Mouse (Mus musculus): ENCODE data around the gene Nucb1. TPM values are rescaled to one million over a fixed set of nuclear protein-coding genes. Genes with fewer than 3 reads are reported as not detected.

The Nucb1 gene
- polyA plus RNA-seq, 1 experiment from 2014 or later: 106 TPM

DNA sequence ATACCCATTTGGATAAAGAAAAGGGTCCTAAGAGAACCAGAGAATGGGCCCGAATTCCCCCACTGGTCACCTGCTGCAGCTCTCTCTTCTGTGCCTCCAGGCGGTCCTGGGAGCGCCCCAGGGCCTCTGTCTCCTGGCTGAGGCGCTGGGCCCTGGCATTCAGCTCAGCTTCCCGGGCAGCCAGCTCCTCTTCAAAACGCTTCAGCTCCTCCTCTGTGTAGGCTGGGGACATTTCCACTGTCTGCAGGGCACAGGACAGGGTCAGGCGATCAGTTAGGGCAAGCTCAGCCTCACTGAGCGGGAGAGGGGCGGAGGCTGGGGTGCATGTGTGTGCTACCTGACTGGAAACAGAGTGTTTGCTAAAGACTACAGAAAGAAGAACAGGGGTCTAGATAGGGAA is 15.7 kb downstream of the Nucb1 start:
- H3K9me3 ChIP-seq (ENCODE audit: control insufficient read depth, low read length): no peaks in the 10 kb centered on the region
- peaks cover 18% of the 10 kb centered on the region for H3K36me3 ChIP-seq (ENCODE audit: control insufficient read depth, insufficient read depth)
- no peak overlapping the region for H3K4me3 ChIP-seq (replicated peaks; ENCODE audit: low read length)
- no peaks in the 10 kb centered on the region for H3K27me3 ChIP-seq (replicated peaks; ENCODE audit: control insufficient read depth, insufficient read depth, low read length)
- no peak overlapping the region for H3K9ac ChIP-seq (replicated peaks; ENCODE audit: low read depth, low read length)
- 82% methylated on average over 9 of the region's 9 CpGs for WGBS
- ATAC-seq: no peak
- no peak overlapping the region for H3K27ac ChIP-seq (ENCODE audit: low read length)
- no peaks in the 10 kb centered on the region for H3K4me1 ChIP-seq (replicated peaks; ENCODE audit: control insufficient read depth, insufficient read depth, low read length)
- H3K4me2 ChIP-seq (ENCODE audit: low read length): no peak overlapping the region

DNA sequence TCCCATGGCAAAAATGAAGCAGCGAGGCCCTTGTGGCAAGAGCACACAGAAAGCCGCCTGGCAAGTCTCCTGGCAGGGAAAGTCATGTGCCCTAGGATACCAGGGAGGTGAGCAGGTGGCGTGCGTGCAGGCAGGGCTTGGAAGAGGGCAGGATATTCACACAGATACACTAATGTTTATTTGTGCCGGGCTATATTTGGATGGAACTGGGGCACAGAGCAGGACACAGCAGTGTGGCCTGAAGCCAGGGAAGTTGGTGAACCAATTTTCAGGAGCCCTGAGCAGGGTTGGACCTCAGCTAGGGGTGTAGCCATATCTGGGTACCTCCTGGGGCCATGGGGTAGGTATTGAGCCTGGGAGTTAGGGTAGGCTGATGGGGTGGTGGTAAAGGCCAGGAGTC is 17.3 kb downstream of the Nucb1 start:
- Histone ChIP-seq H3K4me2 (ENCODE audit: low read length) (no peak overlapping the region), H3K27ac (ENCODE audit: low read length) (no peak overlapping the region), H3K4me3 (replicated peaks; ENCODE audit: low read length) (no peak overlapping the region), H3K36me3 (ENCODE audit: control insufficient read depth, insufficient read depth) (peaks cover 13% of the 10 kb centered on the region), H3K9me3 (ENCODE audit: control insufficient read depth, low read length) (no peaks in the 10 kb centered on the region), H3K9ac (replicated peaks; ENCODE audit: low read depth, low read length) (no peak overlapping the region), H3K4me1 (replicated peaks; ENCODE audit: control insufficient read depth, insufficient read depth, low read length) (peaks cover 11% of the 10 kb centered on the region), H3K27me3 (replicated peaks; ENCODE audit: control insufficient read depth, insufficient read depth, low read length) (no peaks in the 10 kb centered on the region)
- WGBS: 91% methylated on average over 5 of the region's 5 CpGs
- ATAC-seq: no peak

DNA sequence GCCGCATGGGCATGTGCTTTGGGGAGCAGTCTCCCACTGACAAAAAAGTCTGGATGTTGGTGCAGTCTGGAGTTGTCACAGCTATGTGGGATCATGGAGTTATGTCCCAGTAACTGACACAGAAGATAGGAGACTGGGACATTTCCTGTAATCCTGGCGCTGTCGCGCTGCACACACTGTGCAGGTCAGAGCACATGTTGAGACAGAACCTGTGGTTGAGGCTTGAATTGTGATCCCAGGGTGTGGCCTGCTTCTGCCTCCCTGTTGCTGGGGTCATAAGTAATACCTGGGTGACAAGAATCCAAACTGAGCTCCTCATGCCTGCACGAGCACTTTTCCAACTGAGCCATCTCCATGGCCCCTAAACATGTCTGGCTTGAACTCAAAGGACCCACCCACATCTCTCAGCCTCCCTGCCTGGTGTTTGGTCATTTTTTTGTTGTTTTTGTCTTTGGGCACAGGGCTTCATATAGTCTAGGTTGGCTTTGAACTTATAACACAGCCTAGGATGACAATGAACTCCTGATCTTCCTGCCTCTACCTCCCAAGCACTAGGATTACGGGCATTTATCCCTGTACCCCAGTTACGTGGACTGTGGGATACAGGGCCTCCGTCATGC is 17.9 kb downstream of the Nucb1 start:
- Histone ChIP-seq H3K27me3 (replicated peaks; ENCODE audit: control insufficient read depth, insufficient read depth, low read length) (no peaks in the 10 kb centered on the region), H3K4me3 (replicated peaks; ENCODE audit: low read length) (no peak overlapping the region), H3K4me1 (replicated peaks; ENCODE audit: control insufficient read depth, insufficient read depth, low read length) (peaks cover 13% of the 10 kb centered on the region), H3K9me3 (ENCODE audit: control insufficient read depth, low read length) (no peaks in the 10 kb centered on the region), H3K27ac (ENCODE audit: low read length) (no peak overlapping the region), H3K9ac (replicated peaks; ENCODE audit: low read depth, low read length) (no peak overlapping the region), H3K4me2 (ENCODE audit: low read length) (no peak overlapping the region), H3K36me3 (ENCODE audit: control insufficient read depth, insufficient read depth) (peaks cover 13% of the 10 kb centered on the region)
- ATAC-seq: no peak
- WGBS: 95% methylated on average over 8 of the region's 8 CpGs

DNA sequence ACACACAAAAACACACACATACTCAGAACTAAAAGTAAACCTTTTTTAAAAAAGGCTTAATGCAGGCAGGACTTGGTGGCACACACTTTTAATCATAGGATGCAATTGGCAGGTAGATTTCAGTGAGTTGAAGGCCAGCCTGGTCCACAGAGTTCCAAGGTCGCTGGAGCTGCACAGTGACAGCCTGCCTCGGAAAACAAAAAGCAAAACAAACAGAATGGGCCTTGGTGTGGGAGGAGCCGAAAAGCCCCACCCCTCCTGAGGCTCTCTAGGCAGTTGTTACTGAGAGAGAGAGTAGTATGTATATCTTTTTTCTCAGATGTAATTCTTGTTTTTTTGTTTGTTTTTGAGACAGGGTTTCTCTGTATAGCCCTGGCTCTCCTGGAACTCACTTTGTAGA is 18.9 kb downstream of the Nucb1 start:
- H3K4me1 ChIP-seq (replicated peaks; ENCODE audit: control insufficient read depth, insufficient read depth, low read length): peaks cover 13% of the 10 kb centered on the region
- peaks cover 10% of the 10 kb centered on the region for H3K36me3 ChIP-seq (ENCODE audit: control insufficient read depth, insufficient read depth)
- ATAC-seq: no peak
- no peak overlapping the region for H3K4me3 ChIP-seq (replicated peaks; ENCODE audit: low read length)
- no peak overlapping the region for H3K27ac ChIP-seq (ENCODE audit: low read length)
- 23% methylated on average over 3 of the region's 3 CpGs for WGBS
- H3K9me3 ChIP-seq (ENCODE audit: control insufficient read depth, low read length): no peaks in the 10 kb centered on the region
- H3K4me2 ChIP-seq (ENCODE audit: low read length): no peak overlapping the region
- H3K27me3 ChIP-seq (replicated peaks; ENCODE audit: control insufficient read depth, insufficient read depth, low read length): no peaks in the 10 kb centered on the region
- no peak overlapping the region for H3K9ac ChIP-seq (replicated peaks; ENCODE audit: low read depth, low read length)

DNA sequence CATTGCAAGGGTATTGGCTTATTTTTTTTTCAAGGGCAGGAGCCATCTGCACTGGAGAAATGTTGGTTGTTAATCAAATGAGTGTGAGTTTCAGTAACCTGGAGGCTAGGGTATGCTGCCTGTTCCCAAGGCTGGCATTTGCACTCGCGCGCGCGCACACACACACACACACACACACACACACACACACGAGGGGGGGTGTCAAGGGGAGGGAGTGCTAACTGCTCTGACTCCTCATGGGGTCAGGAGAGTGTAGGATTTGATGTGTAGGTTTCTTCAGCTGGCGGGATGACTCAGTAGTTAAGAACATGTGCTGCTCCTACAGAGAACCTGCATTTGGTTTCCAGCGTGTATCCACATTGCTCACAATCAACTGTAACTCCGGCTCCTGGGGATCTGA is 19.4 kb downstream of the Nucb1 start:
- no peaks in the 10 kb centered on the region for H3K27me3 ChIP-seq (replicated peaks; ENCODE audit: control insufficient read depth, insufficient read depth, low read length)
- H3K4me3 ChIP-seq (replicated peaks; ENCODE audit: low read length): no peak overlapping the region
- ATAC-seq: no peak
- peaks cover 13% of the 10 kb centered on the region for H3K4me1 ChIP-seq (replicated peaks; ENCODE audit: control insufficient read depth, insufficient read depth, low read length)
- WGBS: 44% methylated on average over 9 of the region's 9 CpGs
- H3K9ac ChIP-seq (replicated peaks; ENCODE audit: low read depth, low read length): no peak overlapping the region
- no peak overlapping the region for H3K27ac ChIP-seq (ENCODE audit: low read length)
- no peaks in the 10 kb centered on the region for H3K9me3 ChIP-seq (ENCODE audit: control insufficient read depth, low read length)
- H3K36me3 ChIP-seq (ENCODE audit: control insufficient read depth, insufficient read depth): peaks cover 10% of the 10 kb centered on the region
- no peak overlapping the region for H3K4me2 ChIP-seq (ENCODE audit: low read length)

DNA sequence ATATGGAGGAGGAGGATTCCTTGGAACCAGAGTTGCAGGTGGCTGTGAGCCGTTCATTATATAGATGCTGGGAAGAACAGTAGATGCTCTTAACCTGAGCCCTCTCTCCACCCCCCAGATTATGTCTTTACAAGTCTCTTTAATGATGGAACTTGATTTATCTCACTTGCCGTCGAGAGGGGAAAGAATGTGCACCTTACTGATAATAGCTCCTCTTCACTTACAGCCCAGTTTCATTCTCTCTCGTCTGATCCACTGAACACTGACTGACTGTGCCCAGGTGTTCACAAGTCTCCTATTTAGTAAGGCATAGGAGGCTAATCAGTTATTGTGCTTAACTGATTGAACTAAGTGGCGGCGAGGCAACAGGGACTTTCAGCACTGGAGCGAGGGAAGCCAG is 20.6 kb downstream of the Nucb1 start:
- Histone ChIP-seq H3K4me1 (replicated peaks; ENCODE audit: control insufficient read depth, insufficient read depth, low read length) (peaks cover 13% of the 10 kb centered on the region), H3K4me2 (ENCODE audit: low read length) (no peak overlapping the region), H3K9ac (replicated peaks; ENCODE audit: low read depth, low read length) (no peak overlapping the region), H3K36me3 (ENCODE audit: control insufficient read depth, insufficient read depth) (peaks cover 8% of the 10 kb centered on the region), H3K27me3 (replicated peaks; ENCODE audit: control insufficient read depth, insufficient read depth, low read length) (no peaks in the 10 kb centered on the region), H3K9me3 (ENCODE audit: control insufficient read depth, low read length) (no peaks in the 10 kb centered on the region), H3K4me3 (replicated peaks; ENCODE audit: low read length) (no peak overlapping the region), H3K27ac (ENCODE audit: low read length) (no peak overlapping the region)
- no peak for ATAC-seq
- 82% methylated on average over 7 of the region's 7 CpGs for WGBS

DNA sequence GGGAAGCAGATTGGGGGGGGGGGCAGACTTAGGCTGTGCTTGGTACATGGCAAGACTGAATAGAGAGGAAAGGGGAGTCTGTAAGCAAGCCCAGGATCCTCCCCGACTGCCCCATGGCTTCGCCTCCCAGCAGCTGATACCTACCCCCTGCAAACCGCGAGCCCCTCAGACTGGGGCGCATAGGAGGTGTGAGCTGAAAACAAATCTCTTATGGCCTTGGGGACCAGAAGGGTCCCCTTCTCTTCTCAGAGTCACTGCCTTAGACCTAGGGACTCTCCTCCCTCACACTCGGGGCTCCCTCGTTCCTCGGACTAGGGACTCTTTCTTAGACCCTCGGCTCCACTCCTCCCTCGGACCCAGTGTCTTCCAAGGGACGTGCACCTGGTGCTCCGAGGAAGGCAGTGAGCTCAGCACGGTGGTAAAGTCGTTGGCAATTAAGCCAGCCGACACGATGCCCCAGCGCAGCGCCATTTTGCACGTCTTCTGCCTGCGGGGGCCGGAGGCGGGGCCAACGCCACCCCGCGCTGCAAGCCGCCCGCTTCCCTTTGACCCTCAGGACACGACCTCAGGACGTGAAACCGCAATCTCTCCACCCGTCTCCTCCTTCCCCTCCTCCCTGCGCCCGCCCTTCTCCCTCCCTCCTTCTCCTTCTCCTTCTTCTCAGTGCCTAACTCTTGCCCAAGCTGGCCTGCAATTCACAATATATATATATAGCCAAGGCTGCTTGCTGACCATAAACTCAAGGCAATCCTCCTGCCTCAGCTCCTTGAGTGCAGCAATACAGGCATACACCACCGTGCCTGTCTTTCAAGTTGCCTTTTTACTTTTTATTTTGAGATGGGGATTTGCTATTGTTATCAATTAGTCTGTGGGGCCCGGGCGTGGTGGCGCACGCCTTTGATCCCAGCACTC is 21.7 kb downstream of the Nucb1 start, which contains the start of gene Dhdh:
Gene Dhdh, minus strand, starts transcription at position 513 of the 912 bp plus-strand sequence.
- Histone ChIP-seq H3K4me1 (replicated peaks; ENCODE audit: control insufficient read depth, insufficient read depth, low read length) (peaks cover 13% of the 10 kb centered on the region), H3K4me2 (ENCODE audit: low read length) (peak within 1 kb of the TSS; percentile 66), H3K27ac (ENCODE audit: low read length) (peak within 1 kb of the TSS; percentile 67), H3K9ac (replicated peaks; ENCODE audit: low read depth, low read length) (peak within 1 kb of the TSS; percentile 67), H3K36me3 (ENCODE audit: control insufficient read depth, insufficient read depth) (peaks cover 3% of the 10 kb centered on the region), H3K4me3 (replicated peaks; ENCODE audit: low read length) (peak within 1 kb of the TSS; percentile 48), H3K27me3 (replicated peaks; ENCODE audit: control insufficient read depth, insufficient read depth, low read length) (no peaks in the 10 kb centered on the region), H3K9me3 (ENCODE audit: control insufficient read depth, low read length) (no peaks in the 10 kb centered on the region)
- peak; percentile 59 for ATAC-seq
- 8% methylated on average over 38 of the region's 38 CpGs for WGBS

DNA sequence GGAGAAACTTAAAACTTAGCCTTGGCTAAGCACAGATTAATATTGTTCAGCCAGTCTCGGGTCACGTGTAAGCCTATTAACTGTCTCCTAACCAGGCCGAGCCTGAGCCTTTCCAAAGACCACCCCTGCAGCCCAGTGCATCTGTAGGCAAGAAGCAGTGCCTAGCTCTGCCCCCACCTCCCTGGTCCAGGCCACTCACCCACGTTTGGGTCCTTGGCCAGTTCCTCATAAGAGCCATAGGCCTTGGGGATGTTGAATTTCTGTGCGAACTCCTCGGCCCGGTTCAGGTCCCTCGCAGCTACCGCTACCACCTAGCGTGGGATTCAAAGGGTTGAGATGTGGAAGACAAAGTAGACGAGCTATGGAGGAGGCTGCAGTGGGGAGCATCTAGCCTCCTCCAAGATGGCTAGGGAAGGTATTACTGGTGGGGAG is 22.3 kb downstream of the Nucb1 start:
- 15% methylated on average over 11 of the region's 11 CpGs for WGBS
- H3K4me2 ChIP-seq (ENCODE audit: low read length): peak overlapping the region; percentile 66
- H3K36me3 ChIP-seq (ENCODE audit: control insufficient read depth, insufficient read depth): no peaks in the 10 kb centered on the region
- no peaks in the 10 kb centered on the region for H3K9me3 ChIP-seq (ENCODE audit: control insufficient read depth, low read length)
- peak overlapping the region; percentile 67 for H3K9ac ChIP-seq (replicated peaks; ENCODE audit: low read depth, low read length)
- H3K4me3 ChIP-seq (replicated peaks; ENCODE audit: low read length): peak overlapping the region; percentile 48
- peak overlapping the region; percentile 67 for H3K27ac ChIP-seq (ENCODE audit: low read length)
- peaks cover 13% of the 10 kb centered on the region for H3K4me1 ChIP-seq (replicated peaks; ENCODE audit: control insufficient read depth, insufficient read depth, low read length)
- peak; percentile 58 for ATAC-seq
- no peaks in the 10 kb centered on the region for H3K27me3 ChIP-seq (replicated peaks; ENCODE audit: control insufficient read depth, insufficient read depth, low read length)

DNA sequence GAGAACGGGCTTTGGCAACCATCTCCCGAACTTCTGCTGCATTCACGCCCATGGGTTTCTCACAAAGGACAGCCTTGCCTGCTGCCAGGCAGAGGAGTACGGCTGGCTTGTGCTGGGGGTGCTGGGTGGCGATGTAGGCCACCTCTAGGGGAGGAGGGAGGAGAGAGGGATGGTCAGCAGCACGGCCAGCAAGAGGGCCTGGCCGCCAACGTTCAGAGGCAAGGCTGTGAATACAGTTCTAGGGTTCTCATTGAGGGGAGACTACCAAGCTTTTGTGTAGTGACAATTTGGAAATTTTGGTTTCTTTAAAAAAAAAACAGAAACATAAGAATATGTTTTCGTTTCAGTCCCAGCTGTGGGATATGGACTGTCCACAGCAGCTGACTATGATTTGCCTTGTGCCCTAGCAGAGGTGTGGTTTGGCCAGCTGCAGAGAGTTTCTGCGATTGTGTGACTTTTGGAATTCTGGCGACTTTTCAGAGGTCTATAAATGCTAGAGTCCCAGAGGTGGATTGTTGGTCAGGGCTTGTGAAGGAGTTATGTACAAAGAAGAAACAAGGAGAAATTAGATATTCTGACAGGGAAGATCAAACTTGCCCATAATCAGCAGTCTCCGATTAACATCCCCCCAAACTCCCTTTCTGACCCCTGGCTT is 23.3 kb downstream of the Nucb1 start, which contains the start of gene Gm45808:
Gene Gm45808, minus strand, starts transcription at position 51 of the 655 bp plus-strand sequence.
- no peak within 1 kb of the TSS for H3K27ac ChIP-seq (ENCODE audit: low read length)
- WGBS: 74% methylated on average over 12 of the region's 12 CpGs

More for the DNA sequence above, 23.3 kb downstream of the Nucb1 start, which contains the start of gene Gm45808:
- Histone ChIP-seq H3K4me2 (ENCODE audit: low read length) (no peak within 1 kb of the TSS), H3K27me3 (replicated peaks; ENCODE audit: control insufficient read depth, insufficient read depth, low read length) (no peaks in the 10 kb centered on the region), H3K36me3 (ENCODE audit: control insufficient read depth, insufficient read depth) (no peaks in the 10 kb centered on the region), H3K9ac (replicated peaks; ENCODE audit: low read depth, low read length) (no peak within 1 kb of the TSS), H3K4me1 (replicated peaks; ENCODE audit: control insufficient read depth, insufficient read depth, low read length) (peaks cover 13% of the 10 kb centered on the region), H3K4me3 (replicated peaks; ENCODE audit: low read length) (no peak within 1 kb of the TSS), H3K9me3 (ENCODE audit: control insufficient read depth, low read length) (no peaks in the 10 kb centered on the region)
- ATAC-seq: no peak

Data from forebrain, embryonic 16.5 days (tissue).